Comparison of ENCODE assay signal across 30 mouse cellular contexts in genomic region chr17:49787351-49787750, GRCm38 (mm10).
"Had no signal": no experiment of that assay in that cellular context is flagged by ENCODE, and none has a peak within 500 bp of the region (broad histone marks: within the 10 kb centered on the region; RNA-seq: fewer than 3 reads in every experiment).

No protein-coding gene starts in this region.

- H3K9me3 ChIP-seq: limb, embryonic 10.5 days; limb, embryonic 12.5 days; limb, embryonic 13.5 days; limb, embryonic 15.5 days; liver, embryonic 12.5 days; liver, embryonic 13.5 days; liver, embryonic 15.5 days; lung, embryonic 15.5 days; midbrain, embryonic 10.5 days; midbrain, embryonic 12.5 days; midbrain, embryonic 15.5 days; neural tube, embryonic 12.5 days had no signal

- H3K4me3 ChIP-seq: limb, embryonic 10.5 days; limb, embryonic 12.5 days; limb, embryonic 13.5 days; limb, embryonic 15.5 days; liver, embryonic 12.5 days; liver, embryonic 13.5 days; liver, embryonic 15.5 days; lung, embryonic 15.5 days; megakaryocyte, embryonic 14.5 days; midbrain, embryonic 10.5 days; midbrain, embryonic 12.5 days; midbrain, embryonic 15.5 days; myocyte; neural tube, embryonic 12.5 days had no signal

- H3K27me3 ChIP-seq: limb, embryonic 12.5 days; limb, embryonic 13.5 days; limb, embryonic 15.5 days; liver, embryonic 12.5 days; liver, embryonic 13.5 days; liver, embryonic 15.5 days; lung, embryonic 15.5 days; megakaryocyte, embryonic 14.5 days; midbrain, embryonic 12.5 days; midbrain, embryonic 15.5 days; neural tube, embryonic 12.5 days had no signal

- H3K9ac ChIP-seq: limb, embryonic 12.5 days; limb, embryonic 13.5 days; limb, embryonic 15.5 days; liver, embryonic 12.5 days; liver, embryonic 13.5 days; liver, embryonic 14.5 days; liver, embryonic 15.5 days; liver, postnatal 0 days; lung, embryonic 14.5 days; lung, embryonic 15.5 days; midbrain, embryonic 12.5 days; midbrain, embryonic 15.5 days; neural tube, embryonic 12.5 days had no signal

- ATAC-seq: liver, embryonic 12.5 days; liver, postnatal 0 days; lung, postnatal 0 days; midbrain, embryonic 15.5 days; midbrain, embryonic 16.5 days had no signal

- DNase-seq: left cerebral cortex, postnatal 4 days; liver; liver, embryonic 13.5 days; liver, postnatal 0 days; lung, adult 18-20 months; lung, adult 2 months; lung, embryonic 14.5 days; lung, postnatal 10 days; lung, postnatal 14 days; lung, postnatal 36 days; lung, postnatal 4 days; midbrain, embryonic 14.5 days had no signal

- H3K36me3 ChIP-seq: limb, embryonic 10.5 days; limb, embryonic 12.5 days; limb, embryonic 13.5 days; limb, embryonic 15.5 days; liver, embryonic 12.5 days; liver, embryonic 13.5 days; liver, embryonic 15.5 days; lung, embryonic 15.5 days; midbrain, embryonic 10.5 days; midbrain, embryonic 12.5 days; midbrain, embryonic 15.5 days; neural tube, embryonic 12.5 days had no signal

- H3K4me2 ChIP-seq: limb, embryonic 12.5 days; limb, embryonic 13.5 days; limb, embryonic 15.5 days; liver, embryonic 11.5 days; liver, embryonic 12.5 days; liver, embryonic 13.5 days; liver, embryonic 15.5 days; lung, embryonic 14.5 days; lung, embryonic 15.5 days; midbrain, embryonic 12.5 days; midbrain, embryonic 15.5 days; neural tube, embryonic 12.5 days had no signal

- H3K4me1 ChIP-seq: liver, embryonic 12.5 days; liver, embryonic 13.5 days; liver, embryonic 15.5 days; lung, embryonic 15.5 days; megakaryocyte, embryonic 14.5 days; midbrain, embryonic 12.5 days; midbrain, embryonic 15.5 days; neural tube, embryonic 12.5 days had no signal

- H3K27ac ChIP-seq: limb, embryonic 10.5 days; limb, embryonic 12.5 days; limb, embryonic 13.5 days; limb, embryonic 15.5 days; liver, embryonic 12.5 days; liver, embryonic 13.5 days; liver, embryonic 14.5 days; liver, embryonic 15.5 days; lung, embryonic 15.5 days; macrophage; midbrain, embryonic 10.5 days; midbrain, embryonic 12.5 days; midbrain, embryonic 15.5 days; neural tube, embryonic 12.5 days had no signal
